Mouse (Mus musculus) olfactory bulb, adult 2 months (tissue): ENCODE results near the gene Olfm2.

Source experiments
- CTCF ChIP-seq: fragments of 200-500 bp; IDR thresholded peaks from 2 replicates; pipeline ENCODE4 v1.5.1; 2012; ENCODE audit warnings: low read depth, mild to moderate bottlenecking, low read length, moderate library complexity; ENCODE audit not compliant: insufficient read depth
- POLR2A ChIP-seq: fragments of 200-500 bp; IDR thresholded peaks from 2 replicates; pipeline ENCODE4 v1.6.1; 2012; ENCODE audit warnings: mild to moderate bottlenecking, low read depth, low read length, moderate library complexity; ENCODE audit not compliant: insufficient read depth

GRCm38 (mm10) chr9:20668065-20668464, 78.1 kb downstream of the Olfm2 start:
- TF ChIP-seq CTCF = no peak
- TF ChIP-seq POLR2A = no peak
